Mouse (Mus musculus) liver, embryonic 12.5 days (tissue): ENCODE data around the gene Lgr6. TPM values are rescaled to one million over a fixed set of nuclear protein-coding genes. Genes with fewer than 3 reads are reported as not detected.

ENCODE experiments used
- ATAC-seq: fragments of 200-750 bp; cut with Nextera tagmentation; 2 replicates; pipeline ENCODE4 v1.8.0; 2017; ENCODE audit warnings: moderate number of reproducible peaks, mild to moderate bottlenecking, moderate library complexity
- H3K27ac ChIP-seq: fragments of 300-500 bp; sonication (generic); 2 replicates; pipeline ENCODE4 v1.5.1; 2016; ENCODE audit warnings: mild to moderate bottlenecking
- H3K27me3 ChIP-seq: fragments of 300-500 bp; sonication (generic); replicated peaks from 2 replicates; pipeline ENCODE4 v1.6.1; 2016; ENCODE audit warnings: mild to moderate bottlenecking, moderate library complexity
- H3K36me3 ChIP-seq: fragments of 300-500 bp; sonication (generic); 2 replicates; pipeline ENCODE4 v1.6.1; 2016; ENCODE audit warnings: mild to moderate bottlenecking, moderate library complexity
- H3K4me1 ChIP-seq: fragments of 300-500 bp; sonication (generic); 2 replicates; pipeline ENCODE4 v1.6.1; 2016
- H3K4me2 ChIP-seq: fragments of 300-500 bp; sonication (generic); 2 replicates; pipeline ENCODE4 v1.6.1; 2016; ENCODE audit warnings: mild to moderate bottlenecking, moderate library complexity
- H3K4me3 ChIP-seq: fragments of 300-500 bp; sonication (generic); 2 replicates; pipeline ENCODE4 v1.5.1; 2016; ENCODE audit warnings: mild to moderate bottlenecking, moderate library complexity
- H3K9ac ChIP-seq: fragments of 300-500 bp; sonication (generic); 2 replicates; pipeline ENCODE4 v1.6.1; 2016; ENCODE audit warnings: mild to moderate bottlenecking, moderate library complexity
- H3K9me3 ChIP-seq: fragments of 300-500 bp; sonication (generic); replicated peaks from 2 replicates; pipeline ENCODE4 v1.6.1; 2016; ENCODE audit warnings: mild to moderate bottlenecking, moderate library complexity
- WGBS: fragments of 180-500 bp; shearing (Covaris S2); methylation state at CpG from one replicate; pipeline ENCODE4 v1.1.7; 2016; ENCODE audit not compliant: insufficient replicate concordance; 5-methylcytosine and 5-hydroxymethylcytosine counted together
- polyA plus RNA-seq: library from polyadenylated mRNA; unstranded; fragments of >200 nt; fragmentation: Nextera tagmentation; extraction: Ambion mirVana; gene quantifications from 2 replicates; pipeline ENCODE4 v1.2.1, GENCODE M21; 2016

Gene Lgr6
- polyA plus RNA-seq, 1 experiment from 2014 or later: 0.30 TPM

DNA sequence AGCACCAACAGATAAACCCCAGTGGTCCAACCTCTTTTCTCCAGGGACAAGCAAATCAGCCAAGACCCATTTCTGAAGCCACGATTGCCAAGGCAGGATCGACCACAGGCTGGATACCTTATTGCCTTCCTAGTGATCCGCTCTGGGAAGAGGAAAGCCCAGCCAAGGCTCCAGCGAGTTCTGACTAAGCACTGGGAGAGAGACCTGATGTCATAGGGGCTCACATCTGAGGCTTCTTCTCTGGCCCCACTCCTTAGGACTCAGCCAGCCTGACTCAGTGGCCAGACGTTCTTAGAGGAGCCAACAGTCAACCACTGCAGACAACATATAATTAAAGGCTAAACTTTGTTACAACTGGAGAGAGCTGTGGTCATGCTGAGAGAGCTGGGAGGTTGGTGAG is 83.1 kb downstream of the Lgr6 start:
- H3K9me3 ChIP-seq: 0 out of 2 replicates have a peak, but pooled peaks cover 3% of the 10 kb centered on the region
- no peak overlapping the region for H3K4me3 ChIP-seq
- no peaks in the 10 kb centered on the region for H3K36me3 ChIP-seq
- H3K27me3 ChIP-seq: peaks cover 35% of the 10 kb centered on the region
- no peak for ATAC-seq
- no peak overlapping the region for H3K4me2 ChIP-seq
- H3K27ac ChIP-seq: no peak overlapping the region
- WGBS: 53% methylated on average over 5 of the region's 5 CpGs
- H3K4me1 ChIP-seq: peaks cover 4% of the 10 kb centered on the region; the same call in 1 of the 2 replicates
- no peak overlapping the region for H3K9ac ChIP-seq

DNA sequence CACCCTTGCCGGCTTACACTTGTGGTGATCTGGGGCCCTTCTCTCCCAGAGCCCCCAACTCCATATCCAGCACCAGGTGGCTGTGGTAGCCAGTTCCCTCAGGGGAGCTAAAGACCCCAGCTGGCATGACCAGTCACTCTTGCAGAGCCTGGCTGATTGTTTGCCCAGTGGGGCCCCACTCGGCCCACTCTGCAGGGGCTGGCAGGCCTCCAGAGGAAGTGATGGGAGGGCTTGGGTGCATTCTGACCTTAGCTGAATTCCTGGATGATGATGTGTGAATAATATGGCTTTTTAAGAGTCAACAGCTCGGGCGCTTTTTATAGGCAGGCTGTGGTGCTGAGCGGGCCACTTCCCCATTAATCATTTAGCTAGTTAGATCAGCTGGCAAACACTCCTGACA is 84.1 kb downstream of the Lgr6 start:
- Histone ChIP-seq H3K4me1 (peaks cover 4% of the 10 kb centered on the region; the same call in 1 of the 2 replicates), H3K9me3 (0 out of 2 replicates have a peak, but pooled peaks cover 3% of the 10 kb centered on the region), H3K4me2 (no peak overlapping the region), H3K36me3 (no peaks in the 10 kb centered on the region), H3K4me3 (no peak overlapping the region), H3K27ac (no peak overlapping the region), H3K27me3 (peaks cover 37% of the 10 kb centered on the region), H3K9ac (no peak overlapping the region)
- no peak for ATAC-seq
- 23% methylated on average over 5 of the region's 5 CpGs for WGBS

DNA sequence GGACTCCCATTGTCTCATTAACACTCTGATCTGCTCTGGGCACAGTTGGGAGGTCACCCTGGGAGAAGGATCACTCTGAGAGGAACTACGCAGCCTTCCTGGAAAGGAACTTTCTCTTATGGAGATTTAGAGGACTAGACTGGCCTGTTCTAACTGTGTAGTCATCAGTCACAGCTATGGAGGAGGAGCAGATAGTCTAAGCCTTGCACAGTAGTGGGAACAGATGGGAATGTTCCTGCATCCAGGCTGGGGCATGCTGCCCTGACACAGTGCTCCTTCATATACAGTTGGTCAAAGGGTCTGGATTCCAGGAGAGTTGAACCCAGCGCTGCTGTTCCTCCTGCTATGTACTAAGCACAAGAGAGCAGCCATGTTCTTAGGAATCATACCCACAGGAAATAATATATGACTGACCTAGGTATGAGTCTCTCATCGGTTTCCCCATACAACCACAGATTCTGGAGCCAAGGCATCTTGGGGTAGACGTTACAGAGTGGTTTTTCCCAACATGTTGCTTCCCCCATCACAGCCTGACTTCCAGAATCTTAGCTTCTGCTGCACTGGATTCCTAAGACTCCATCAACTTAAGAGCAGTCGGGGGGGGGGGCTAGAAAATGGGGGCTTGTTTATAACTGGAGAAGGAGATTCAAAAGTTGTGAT is 84.7 kb downstream of the Lgr6 start:
- 0 out of 2 replicates have a peak, but pooled peaks cover 3% of the 10 kb centered on the region for H3K9me3 ChIP-seq
- H3K9ac ChIP-seq: no peak overlapping the region
- H3K4me1 ChIP-seq: peaks cover 4% of the 10 kb centered on the region; the same call in 1 of the 2 replicates
- H3K27ac ChIP-seq: no peak overlapping the region
- H3K36me3 ChIP-seq: no peaks in the 10 kb centered on the region
- H3K4me2 ChIP-seq: no peak overlapping the region
- no peak for ATAC-seq
- no peak overlapping the region for H3K4me3 ChIP-seq
- 60% methylated on average over 5 of the region's 5 CpGs for WGBS
- H3K27me3 ChIP-seq: peaks cover 32% of the 10 kb centered on the region

DNA sequence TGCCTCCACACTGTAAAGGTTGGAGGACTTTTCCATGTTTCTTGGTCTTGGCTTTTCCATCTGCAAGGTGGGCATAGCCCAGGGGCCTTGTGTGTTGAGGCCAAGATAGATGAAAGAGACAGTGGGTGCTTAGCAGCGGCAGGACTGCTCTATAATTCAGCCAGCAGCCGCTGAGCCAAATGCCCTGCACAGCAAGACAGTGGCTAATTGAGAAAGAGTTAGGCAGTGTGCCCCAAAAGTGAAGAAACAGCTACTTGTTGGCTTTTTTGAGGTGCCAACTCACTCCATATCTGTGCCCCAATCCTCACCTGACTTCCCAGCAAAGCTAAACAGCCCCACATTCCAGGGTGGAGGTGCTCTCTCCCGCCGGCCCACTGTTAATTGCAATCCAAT is 85.3 kb downstream of the Lgr6 start:
- no peak overlapping the region for H3K4me3 ChIP-seq
- no peak overlapping the region for H3K9ac ChIP-seq
- 57% methylated on average over 4 of the region's 4 CpGs for WGBS
- H3K27me3 ChIP-seq: peaks cover 32% of the 10 kb centered on the region
- no peak for ATAC-seq
- H3K27ac ChIP-seq: no peak overlapping the region
- peaks cover 4% of the 10 kb centered on the region; the same call in 1 of the 2 replicates for H3K4me1 ChIP-seq
- H3K36me3 ChIP-seq: no peaks in the 10 kb centered on the region
- H3K9me3 ChIP-seq: 0 out of 2 replicates have a peak, but pooled peaks cover 3% of the 10 kb centered on the region
- no peak overlapping the region for H3K4me2 ChIP-seq

DNA sequence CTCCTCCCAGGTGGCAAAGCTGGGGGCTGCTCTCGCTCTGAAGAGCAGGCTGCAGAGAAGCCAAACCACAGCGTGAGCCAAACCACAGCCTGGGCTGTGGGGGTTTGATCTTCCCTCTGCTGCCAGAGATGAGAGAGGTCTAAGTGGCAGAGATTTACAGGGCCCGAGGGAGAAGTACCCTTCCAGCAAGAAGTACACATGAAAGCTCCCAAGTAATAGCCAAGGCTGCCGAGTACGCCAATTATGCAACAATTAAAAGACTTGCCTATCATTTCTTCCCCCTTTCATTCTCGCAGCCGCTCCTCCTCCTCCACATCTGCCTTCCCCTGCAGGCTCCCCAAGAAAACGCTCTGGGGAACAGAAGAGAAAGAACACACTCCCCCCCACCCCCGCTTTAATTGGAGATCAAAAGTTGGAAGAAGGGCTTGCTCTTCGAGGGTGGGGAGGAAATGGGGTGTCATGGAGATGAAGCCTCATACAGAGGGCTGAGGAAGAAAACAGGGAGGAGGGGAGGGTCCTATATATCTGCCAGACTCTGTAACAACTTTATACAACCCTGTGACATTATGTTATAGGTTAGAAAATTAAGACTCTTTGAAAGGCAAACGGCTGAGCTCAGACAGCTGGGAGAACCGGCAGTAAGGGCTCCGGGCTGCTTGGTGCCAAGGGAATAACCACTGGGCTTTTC is 85.8 kb downstream of the Lgr6 start:
- H3K27me3 ChIP-seq: peaks cover 32% of the 10 kb centered on the region
- 0 out of 2 replicates have a peak, but pooled peaks cover 3% of the 10 kb centered on the region for H3K9me3 ChIP-seq
- no peak overlapping the region for H3K4me2 ChIP-seq
- peaks cover 4% of the 10 kb centered on the region; the same call in 1 of the 2 replicates for H3K4me1 ChIP-seq
- 36% methylated on average over 13 of the region's 13 CpGs for WGBS
- ATAC-seq: no peak
- no peak overlapping the region for H3K4me3 ChIP-seq
- no peaks in the 10 kb centered on the region for H3K36me3 ChIP-seq
- H3K27ac ChIP-seq: no peak overlapping the region
- no peak overlapping the region for H3K9ac ChIP-seq

DNA sequence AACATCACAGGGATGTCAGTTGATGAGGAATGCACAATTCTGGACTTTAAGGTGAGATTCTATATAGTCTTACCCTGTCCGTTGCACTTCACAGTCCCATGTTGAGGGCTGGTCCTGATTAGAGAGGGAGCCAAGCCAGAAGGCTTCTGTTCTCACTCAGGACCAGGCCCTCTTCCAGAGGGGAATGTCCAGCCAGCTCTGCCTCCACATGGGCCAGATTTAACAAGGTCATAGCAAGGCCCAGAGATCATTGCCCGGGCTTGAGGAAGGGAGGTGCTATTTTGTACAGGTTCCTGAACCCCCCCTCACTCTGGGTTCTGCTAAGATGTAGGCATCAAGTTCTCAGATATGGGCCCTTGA is 87.4 kb downstream of the Lgr6 start:
- no peak overlapping the region for H3K4me2 ChIP-seq
- H3K9me3 ChIP-seq: no peaks in the 10 kb centered on the region
- peaks cover 35% of the 10 kb centered on the region for H3K27me3 ChIP-seq
- peaks cover 4% of the 10 kb centered on the region; the same call in 1 of the 2 replicates for H3K4me1 ChIP-seq
- 60% methylated on average over 2 of the region's 2 CpGs for WGBS
- no peak overlapping the region for H3K4me3 ChIP-seq
- H3K9ac ChIP-seq: no peak overlapping the region
- H3K36me3 ChIP-seq: no peaks in the 10 kb centered on the region
- no peak overlapping the region for H3K27ac ChIP-seq
- no peak for ATAC-seq

DNA sequence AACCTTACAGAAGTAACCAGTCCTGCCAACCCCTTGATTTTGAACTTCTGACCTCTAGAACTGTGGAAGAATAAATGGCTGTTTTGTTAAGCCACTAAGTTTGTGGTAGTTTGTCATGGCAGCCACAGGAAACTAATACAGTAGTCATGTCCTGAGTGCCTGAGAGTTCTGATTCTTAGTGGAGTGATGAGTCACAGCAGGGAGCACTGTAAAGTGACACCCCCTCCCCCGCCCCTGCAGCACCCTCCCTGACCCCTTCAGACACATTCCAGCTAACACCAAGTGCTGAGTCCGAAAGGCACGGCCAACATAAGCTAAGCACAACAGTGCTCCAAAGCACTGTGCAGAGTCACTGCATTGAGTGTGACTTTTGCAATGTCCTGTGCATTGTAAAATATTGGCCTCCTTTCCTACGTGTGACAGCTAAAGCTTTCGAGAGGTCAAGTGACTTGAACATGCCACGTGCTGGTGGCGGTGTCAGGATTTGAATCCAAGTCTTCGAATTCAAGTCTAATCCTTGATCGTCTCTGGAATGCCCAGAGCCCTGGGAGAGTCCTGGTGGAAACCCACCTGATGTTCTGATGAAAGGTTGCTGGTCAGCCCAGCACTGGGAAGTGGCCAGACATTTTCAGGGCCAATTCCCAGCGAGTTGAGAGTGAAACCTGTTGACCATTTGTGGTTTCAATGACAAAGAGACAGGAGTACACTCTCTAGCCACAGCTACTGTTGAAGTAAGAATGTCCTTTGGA is 88.0 kb downstream of the Lgr6 start:
- no peak overlapping the region for H3K4me3 ChIP-seq
- H3K27me3 ChIP-seq: peaks cover 33% of the 10 kb centered on the region
- no peak for ATAC-seq
- no peak overlapping the region for H3K9ac ChIP-seq
- H3K4me1 ChIP-seq: peaks cover 4% of the 10 kb centered on the region; the same call in 1 of the 2 replicates
- no peak overlapping the region for H3K4me2 ChIP-seq
- 61% methylated on average over 10 of the region's 10 CpGs for whole genome bisulfite sequencing
- no peaks in the 10 kb centered on the region for H3K9me3 ChIP-seq
- H3K36me3 ChIP-seq: no peaks in the 10 kb centered on the region
- no peak overlapping the region for H3K27ac ChIP-seq

DNA sequence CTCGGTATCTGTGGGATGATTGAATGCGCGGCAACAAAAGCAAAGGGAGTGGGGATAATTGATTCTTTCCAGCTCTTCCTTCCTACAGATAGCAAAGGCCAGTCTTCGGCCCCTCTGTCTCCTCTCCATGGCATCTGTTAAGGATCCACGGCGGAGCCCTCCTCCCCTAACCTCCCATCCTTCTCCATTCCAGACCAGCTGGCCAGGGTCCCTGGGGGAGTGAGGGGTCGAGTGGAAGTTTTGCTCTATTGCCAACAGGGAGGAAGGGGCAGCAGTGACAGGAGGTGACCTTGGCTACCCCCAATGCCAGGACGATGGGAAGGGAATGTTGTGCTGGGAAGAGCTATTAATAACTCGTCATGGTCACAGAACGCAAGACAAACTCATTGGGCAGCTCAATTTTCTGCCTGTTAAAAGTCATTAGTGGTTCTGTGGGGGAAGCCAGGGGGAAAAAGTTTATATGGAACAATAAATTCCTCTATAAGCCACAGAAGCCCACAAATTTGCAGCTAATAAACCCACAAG is 90.1 kb downstream of the Lgr6 start:
- H3K27me3 ChIP-seq: peaks cover 26% of the 10 kb centered on the region
- H3K9me3 ChIP-seq: no peaks in the 10 kb centered on the region
- no peak overlapping the region for H3K4me3 ChIP-seq
- 52% methylated on average over 10 of the region's 10 CpGs for WGBS
- no peak overlapping the region for H3K9ac ChIP-seq
- H3K4me2 ChIP-seq: no peak overlapping the region
- H3K4me1 ChIP-seq: no peaks in the 10 kb centered on the region; the same call in 1 of the 2 replicates
- no peaks in the 10 kb centered on the region for H3K36me3 ChIP-seq
- H3K27ac ChIP-seq: no peak overlapping the region
- no peak for ATAC-seq

DNA sequence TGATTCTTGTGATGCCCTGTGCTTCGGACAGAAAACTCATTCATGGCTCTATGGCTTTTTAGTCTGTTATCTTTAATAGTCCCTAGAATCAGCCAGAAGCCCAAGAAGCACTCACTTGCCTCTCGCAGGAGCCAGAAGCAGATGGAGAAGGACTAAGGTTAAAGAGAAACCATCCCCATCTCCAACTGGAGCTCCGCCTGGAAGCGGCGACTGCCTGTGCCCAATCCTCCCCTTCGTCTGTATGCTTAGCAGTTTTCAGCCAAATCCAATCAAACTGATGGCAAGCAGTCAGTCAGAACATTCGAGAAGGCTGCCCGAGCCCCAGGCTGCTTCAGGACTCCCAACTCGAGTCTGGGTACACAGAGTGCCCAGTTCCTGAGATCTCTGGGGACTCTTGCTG is 92.6 kb downstream of the Lgr6 start:
- Histone ChIP-seq H3K9ac (no peak overlapping the region), H3K4me3 (no peak overlapping the region), H3K27me3 (0 out of 2 replicates have a peak, but pooled peaks cover 8% of the 10 kb centered on the region), H3K4me1 (no peaks in the 10 kb centered on the region), H3K27ac (no peak overlapping the region), H3K9me3 (no peaks in the 10 kb centered on the region), H3K36me3 (no peaks in the 10 kb centered on the region), H3K4me2 (no peak overlapping the region)
- WGBS: 64% methylated on average over 9 of the region's 9 CpGs
- ATAC-seq: no peak

DNA sequence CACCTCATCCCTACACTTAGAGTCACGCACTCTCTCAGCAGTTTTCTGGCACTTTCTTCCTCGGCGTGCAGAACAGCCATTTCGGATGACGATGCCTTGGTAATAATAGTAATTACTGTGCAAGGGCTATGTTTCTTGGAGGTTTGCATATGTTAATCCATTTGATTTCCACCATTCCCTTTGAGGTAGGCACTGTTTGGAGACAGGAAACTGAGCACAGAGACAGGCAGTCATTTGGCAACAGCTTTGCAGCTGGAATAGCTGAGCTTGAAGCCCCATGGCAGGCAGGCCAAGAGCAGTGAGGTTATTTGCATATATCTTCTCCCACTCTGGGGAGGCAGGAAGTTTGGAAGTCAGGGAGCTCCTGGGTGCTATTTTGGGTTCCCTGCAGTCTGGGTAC is 93.2 kb downstream of the Lgr6 start:
- no peak overlapping the region for H3K4me3 ChIP-seq
- 0 out of 2 replicates have a peak, but pooled peaks cover 4% of the 10 kb centered on the region for H3K27me3 ChIP-seq
- H3K4me1 ChIP-seq: no peaks in the 10 kb centered on the region
- H3K4me2 ChIP-seq: no peak overlapping the region
- ATAC-seq: no peak
- no peaks in the 10 kb centered on the region for H3K9me3 ChIP-seq
- H3K36me3 ChIP-seq: no peaks in the 10 kb centered on the region
- WGBS: 83% methylated on average over 5 of the region's 5 CpGs
- no peak overlapping the region for H3K9ac ChIP-seq
- H3K27ac ChIP-seq: no peak overlapping the region

DNA sequence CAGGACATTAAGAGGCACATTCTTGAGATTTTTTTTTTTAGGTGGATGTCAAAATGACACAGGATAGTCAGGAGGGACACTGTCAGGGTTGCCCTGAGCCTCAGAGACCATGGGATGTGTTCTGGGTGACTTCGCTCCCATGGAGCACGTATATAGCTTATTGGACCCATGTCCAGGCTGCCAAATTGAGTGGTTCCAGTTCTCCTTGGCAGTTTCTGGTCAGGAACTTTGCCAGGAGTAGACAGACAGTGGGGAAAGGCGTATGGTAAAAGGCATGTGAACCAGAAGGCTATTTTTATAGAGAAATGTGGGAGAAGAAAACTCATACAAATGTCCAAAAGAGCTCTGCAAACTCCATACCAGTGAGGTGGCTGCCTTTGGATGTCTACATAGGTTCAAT is 95.2 kb downstream of the Lgr6 start:
- no peak overlapping the region for H3K27ac ChIP-seq
- H3K9ac ChIP-seq: no peak overlapping the region
- H3K4me3 ChIP-seq: no peak overlapping the region
- no peaks in the 10 kb centered on the region for H3K36me3 ChIP-seq
- no peaks in the 10 kb centered on the region for H3K4me1 ChIP-seq
- H3K4me2 ChIP-seq: no peak overlapping the region
- 0 out of 2 replicates have a peak, but pooled peaks cover 3% of the 10 kb centered on the region for H3K27me3 ChIP-seq
- no peaks in the 10 kb centered on the region for H3K9me3 ChIP-seq
- WGBS: 65% methylated on average over 3 of the region's 3 CpGs
- ATAC-seq: no peak

DNA sequence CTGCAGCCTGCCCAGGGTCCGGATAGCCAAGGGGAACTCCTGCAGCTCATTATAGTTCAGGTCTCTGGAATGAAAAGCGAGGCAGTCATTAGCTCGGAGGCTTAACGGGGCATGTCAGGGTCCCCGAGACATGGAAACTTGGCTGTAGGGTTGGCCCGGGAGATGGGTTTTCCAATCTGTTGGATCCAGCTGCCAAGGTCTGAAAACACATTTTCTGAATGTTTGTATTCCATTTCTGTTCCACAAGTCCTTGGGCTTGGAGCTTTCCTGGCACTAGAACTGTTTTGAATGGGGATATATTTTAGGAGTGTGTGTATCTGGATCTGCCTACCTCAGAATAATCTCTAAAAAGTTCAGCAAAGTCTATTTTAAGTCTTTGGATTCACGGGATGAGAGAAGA is 99.4 kb downstream of the Lgr6 start:
- no peak for ATAC-seq
- 53% methylated on average over 7 of the region's 7 CpGs for WGBS

More for the DNA sequence above, 99.4 kb downstream of the Lgr6 start:
- Histone ChIP-seq H3K4me2 (no peak overlapping the region), H3K9me3 (no peaks in the 10 kb centered on the region), H3K9ac (no peak overlapping the region), H3K27ac (no peak overlapping the region), H3K4me1 (no peaks in the 10 kb centered on the region), H3K36me3 (no peaks in the 10 kb centered on the region), H3K4me3 (no peak overlapping the region), H3K27me3 (no peaks in the 10 kb centered on the region)
